Mouse (Mus musculus): Measurements from ENCODE around the gene Rtn4ip1.
"Not testable (repeated sequence)": the region's sequence is repeated elsewhere in the genome, so short reads cannot be mapped to it uniquely, and the experiment has no call there.

Rtn4ip1 gene

GRCm38 (mm10) chr10:43901578-43902194 is at the start of gene Rtn4ip1, which contains the start of gene Qrsl1:
Gene Rtn4ip1 (plus strand): TSS chr10:43901807.
Gene Qrsl1 (minus strand): TSS chr10:43901745.
- DNase-seq (ENCODE audit: low read depth, low spot score), result peak; percentile 95

GRCm38 (mm10) chr10:43851898-43852297 is 49.7 kb upstream of the Rtn4ip1 start:
- DNase-seq (ENCODE audit: low read depth, low spot score), result no peak

- no peak for DNase-seq (ENCODE audit: low read depth, low spot score)
Observed at GRCm38 (mm10) chr10:43855916-43856315, 45.7 kb upstream of the Rtn4ip1 start.

DNA sequence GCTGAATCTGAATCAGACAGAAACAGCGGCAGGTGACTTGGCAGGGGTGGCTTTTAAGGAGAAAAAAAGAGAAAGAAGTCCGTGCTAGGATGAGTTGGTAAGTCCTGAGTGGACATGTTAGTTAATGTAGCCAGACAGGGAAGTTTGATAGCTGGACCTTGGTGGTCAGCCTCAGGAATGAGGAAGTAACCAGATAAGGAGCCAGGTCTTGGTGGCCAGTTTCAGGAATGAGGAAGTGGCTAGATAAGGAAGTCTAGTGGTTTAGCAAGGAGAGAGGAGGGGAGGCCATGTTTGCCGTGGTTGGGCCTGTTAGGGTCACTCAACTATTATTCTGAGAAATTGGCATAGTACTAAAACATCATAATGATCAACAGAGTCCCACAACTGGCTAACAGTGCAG is 45.3 kb upstream of the Rtn4ip1 start:
- DNase-seq (ENCODE audit: low read depth, low spot score), result no peak

GRCm38 (mm10) chr10:43870752-43871151 is 30.9 kb upstream of the Rtn4ip1 start:
- DNase-seq (ENCODE audit: low read depth, low spot score), result peak; percentile 54

DNA sequence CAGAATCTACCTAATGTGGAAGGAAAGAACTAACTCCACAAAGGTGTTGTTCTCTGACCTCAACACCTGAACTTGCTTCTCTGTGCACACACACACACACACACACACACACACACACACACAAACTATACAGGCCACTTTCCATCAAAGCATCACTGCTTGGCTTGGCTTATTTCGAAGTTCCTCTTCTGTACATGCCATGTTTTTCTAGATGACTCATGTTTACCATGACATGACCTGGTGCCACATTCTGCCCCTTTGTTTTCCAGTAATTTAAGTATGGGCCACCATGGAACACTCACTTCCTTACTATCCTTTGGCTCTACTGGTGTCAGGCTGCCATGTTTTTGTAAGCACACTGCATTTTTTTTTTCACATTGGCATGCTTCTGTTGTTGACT is 30.1 kb upstream of the Rtn4ip1 start:
- DNase-seq (ENCODE audit: low read depth, low spot score), result no peak

DNA sequence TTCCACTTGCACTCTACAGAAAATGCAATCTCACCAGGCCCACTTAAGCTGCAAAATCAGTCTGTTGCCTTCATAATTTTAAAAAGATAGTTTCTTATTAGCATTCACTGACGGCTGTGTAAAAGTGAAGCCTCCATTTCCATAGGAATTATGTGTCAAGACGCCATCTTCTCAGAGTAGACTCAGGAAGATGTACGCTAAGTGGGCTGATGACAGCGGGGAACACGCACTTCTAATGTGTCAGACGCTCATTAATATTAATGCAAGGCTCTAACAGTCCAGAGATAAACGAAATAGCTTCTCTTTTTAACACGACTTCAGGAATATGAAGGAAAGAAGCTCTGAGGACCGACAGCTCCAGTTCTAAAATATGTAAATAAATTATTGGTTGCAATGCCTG is 13.9 kb upstream of the Rtn4ip1 start:
- no peak for DNase-seq (ENCODE audit: low read depth, low spot score)

- no peak for DNase-seq (ENCODE audit: low read depth, low spot score)
Observed at GRCm38 (mm10) chr10:43888976-43889375, 12.6 kb upstream of the Rtn4ip1 start.

DNA sequence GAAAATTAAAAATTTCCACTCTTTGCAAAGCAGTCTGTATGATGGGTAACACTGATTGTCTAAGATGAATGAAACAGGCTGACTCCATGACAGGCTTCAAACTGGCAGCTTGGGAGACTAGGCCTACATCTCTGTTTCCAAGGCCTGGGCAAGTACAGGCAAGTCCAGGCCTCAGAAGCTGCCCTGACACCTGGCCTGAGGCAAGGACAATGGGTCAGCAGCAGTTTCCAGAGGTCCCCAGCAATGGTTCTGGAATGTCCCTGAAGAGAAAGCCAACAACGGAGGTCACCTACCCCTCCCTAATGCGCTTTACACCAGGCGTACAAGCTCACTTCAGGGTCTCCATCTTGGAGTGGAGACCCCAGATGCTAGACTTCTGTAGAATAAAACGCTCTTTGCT is 8.6 kb upstream of the Rtn4ip1 start:
- DNase-seq (ENCODE audit: low read depth, low spot score), result no peak

DNA sequence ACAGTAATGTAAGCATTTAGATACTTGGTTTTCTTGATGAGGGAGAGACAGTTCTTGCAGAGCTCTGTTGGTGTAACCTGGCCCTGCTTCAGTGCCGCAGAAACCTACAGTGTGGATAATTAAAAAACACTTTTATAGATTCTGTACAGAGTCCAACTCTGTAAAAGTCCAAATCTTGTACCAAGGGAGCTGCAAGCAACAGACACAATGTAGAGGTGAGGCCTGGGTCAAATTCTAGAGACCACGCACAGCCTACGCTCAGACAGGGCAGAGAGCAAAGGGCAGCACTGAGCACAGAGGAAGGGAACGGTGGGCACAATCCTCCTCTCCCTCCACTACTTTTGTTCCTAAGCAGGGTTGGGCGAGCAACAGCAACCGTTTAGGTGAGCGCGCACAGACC is 5.5 kb upstream of the Rtn4ip1 start:
- no peak for DNase-seq (ENCODE audit: low read depth, low spot score)

- no peak for DNase-seq (ENCODE audit: low read depth, low spot score)
Observed at GRCm38 (mm10) chr10:43898276-43898675, 3.3 kb upstream of the Rtn4ip1 start.

DNA sequence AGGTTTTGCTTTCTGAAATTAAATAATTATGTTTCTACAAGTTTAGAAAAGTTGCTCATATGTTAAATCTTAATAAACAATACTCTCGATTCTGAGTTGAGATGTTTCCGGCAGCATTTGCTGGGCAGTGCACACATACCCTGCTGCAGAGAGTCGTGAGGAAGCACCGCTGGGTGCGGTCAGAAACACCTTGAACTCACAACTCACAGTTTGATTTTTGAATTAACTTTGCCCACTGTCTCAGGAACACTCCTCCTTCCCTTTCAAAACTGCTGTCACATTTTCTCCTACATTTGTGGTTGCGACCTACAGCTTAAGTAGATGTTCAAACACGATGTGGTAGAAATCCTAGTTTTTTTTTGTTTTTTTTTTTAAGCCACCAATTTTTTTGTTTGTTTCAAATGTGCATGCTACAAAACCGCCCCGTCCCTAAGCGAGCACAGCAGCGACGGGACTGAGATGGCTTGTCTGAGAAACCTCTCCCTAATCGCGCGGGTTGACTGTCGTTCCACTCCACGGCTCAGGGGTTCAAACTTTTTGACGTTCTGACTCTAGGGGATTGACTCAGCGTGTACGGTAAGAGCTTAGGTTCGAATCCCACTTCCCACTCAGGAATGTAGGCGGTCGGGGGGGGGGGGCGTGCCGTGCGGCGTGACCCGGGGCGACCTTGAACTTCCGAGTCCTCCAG is 580 bp upstream of the Rtn4ip1 start:
- no peak for DNase-seq (ENCODE audit: low read depth, low spot score)

GRCm38 (mm10) chr10:43904569-43904968 is 3.0 kb downstream of the Rtn4ip1 start:
- no peak for DNase-seq (ENCODE audit: low read depth, low spot score)

- no peak for DNase-seq (ENCODE audit: low read depth, low spot score)
Observed at GRCm38 (mm10) chr10:43910032-43910872, 8.6 kb downstream of the Rtn4ip1 start.

DNA sequence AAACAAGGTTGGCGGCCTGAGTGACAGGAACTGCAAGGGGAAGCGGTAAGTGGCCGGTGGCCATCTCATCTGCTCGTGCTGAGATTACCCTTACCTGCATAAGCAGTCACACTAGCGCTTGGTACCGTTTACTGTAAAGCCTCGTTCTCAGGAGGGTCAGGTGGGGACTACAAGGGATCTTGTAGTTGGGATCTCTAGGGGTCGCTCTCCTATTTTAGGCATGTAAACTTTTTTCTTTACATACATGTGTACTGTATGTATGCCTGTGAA is 9.2 kb downstream of the Rtn4ip1 start:
- no peak for DNase-seq (ENCODE audit: low read depth, low spot score)

GRCm38 (mm10) chr10:43912236-43912635 is 10.6 kb downstream of the Rtn4ip1 start:
- DNase-seq (ENCODE audit: low read depth, low spot score), result no peak

DNA sequence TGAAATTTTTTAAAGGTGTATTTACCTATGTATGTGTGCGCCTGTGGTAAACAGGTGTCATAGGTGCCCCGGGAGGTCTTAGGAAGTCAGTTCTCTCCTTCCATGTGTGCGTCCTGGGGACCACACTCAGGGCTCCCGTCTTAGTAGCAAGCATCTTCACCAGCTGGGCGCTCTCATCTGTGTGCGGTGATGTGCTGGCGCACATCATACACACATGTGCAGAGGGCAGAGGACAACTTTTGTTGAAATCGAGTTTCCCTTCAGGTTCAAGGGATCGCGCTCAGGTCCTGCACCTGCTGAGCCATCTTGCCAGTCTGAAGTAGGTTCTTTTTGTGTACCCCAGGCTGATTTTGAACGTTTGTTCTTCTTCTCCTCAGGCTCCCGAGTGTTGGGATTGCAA is 14.6 kb downstream of the Rtn4ip1 start:
- DNase-seq (ENCODE audit: low read depth, low spot score), result no peak

- DNase-seq (ENCODE audit: low read depth, low spot score), result no peak
Observed at GRCm38 (mm10) chr10:43916737-43917136, 15.1 kb downstream of the Rtn4ip1 start.

GRCm38 (mm10) chr10:43918696-43919608 is 17.3 kb downstream of the Rtn4ip1 start:
- DNase-seq (ENCODE audit: low read depth, low spot score), result peak; percentile 84

DNA sequence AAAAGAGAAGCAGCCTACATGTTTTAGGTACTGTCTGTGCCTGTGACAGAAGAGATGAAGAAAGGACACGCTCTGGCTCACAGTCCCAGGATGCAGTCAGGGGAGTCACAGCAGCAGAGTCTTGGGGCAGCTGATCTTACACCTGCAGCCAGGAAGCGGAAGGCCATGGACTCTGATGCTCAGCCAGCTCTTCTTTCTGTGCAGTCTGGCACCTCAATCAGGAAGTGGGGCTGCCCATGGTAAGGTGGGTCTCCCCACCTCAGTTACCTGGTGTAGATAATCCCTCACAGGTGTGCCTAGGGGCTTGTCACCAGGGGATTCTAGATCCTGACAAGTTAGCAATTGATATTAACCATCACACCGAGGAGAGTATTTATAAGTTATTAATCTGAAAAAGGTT is 21.5 kb downstream of the Rtn4ip1 start:
- no peak for DNase-seq (ENCODE audit: low read depth, low spot score)

DNA sequence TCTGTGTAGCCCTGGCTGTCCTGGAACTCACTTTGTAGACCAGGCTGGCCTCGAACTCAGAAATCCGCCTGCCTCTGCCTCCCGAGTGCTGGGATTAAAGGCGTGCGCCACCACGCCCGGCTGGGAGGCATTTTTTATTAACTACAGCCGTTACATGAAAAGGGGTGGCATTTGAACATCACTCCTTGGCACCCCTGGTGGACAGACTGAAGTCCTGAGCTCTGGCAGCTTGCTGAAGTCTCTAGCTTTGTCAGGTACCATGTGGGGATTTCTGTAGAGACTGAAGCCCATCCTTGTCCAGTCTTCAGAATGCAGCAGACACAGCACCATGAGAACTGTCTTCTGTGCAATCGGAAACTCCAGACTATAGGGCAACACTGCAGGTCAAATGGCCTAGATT is 24.2 kb downstream of the Rtn4ip1 start:
- DNase-seq (ENCODE audit: low read depth, low spot score), result not testable (repeated sequence)

DNA sequence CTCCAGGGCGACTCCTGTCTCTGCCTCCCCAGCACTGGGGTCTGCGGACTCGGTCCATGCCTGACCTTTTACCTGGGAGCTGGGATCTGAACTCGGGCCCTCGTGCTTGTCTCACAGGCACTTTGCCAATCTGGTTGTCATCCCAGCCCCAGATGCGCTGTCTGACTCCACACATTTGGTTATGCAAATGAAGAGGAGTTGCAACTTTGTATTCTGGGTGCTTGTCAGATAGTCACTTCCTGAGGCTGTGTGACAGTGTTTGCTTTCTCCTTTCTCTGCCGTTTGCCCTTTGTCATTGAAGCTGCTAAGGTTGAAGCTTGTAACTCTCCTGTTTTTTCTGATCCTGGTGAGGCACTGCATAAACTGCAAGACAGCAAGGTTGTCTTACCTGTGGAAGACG is 26.1 kb downstream of the Rtn4ip1 start:
- no peak for DNase-seq (ENCODE audit: low read depth, low spot score)
